Mouse (Mus musculus): Measurements from ENCODE around the gene S100pbp. TPM values are rescaled to one million over a fixed set of nuclear protein-coding genes. Genes with fewer than 3 reads are reported as not detected.

S100pbp gene
- polyA plus RNA-seq, 1 experiment from 2014 or later: 20.3 TPM

DNA sequence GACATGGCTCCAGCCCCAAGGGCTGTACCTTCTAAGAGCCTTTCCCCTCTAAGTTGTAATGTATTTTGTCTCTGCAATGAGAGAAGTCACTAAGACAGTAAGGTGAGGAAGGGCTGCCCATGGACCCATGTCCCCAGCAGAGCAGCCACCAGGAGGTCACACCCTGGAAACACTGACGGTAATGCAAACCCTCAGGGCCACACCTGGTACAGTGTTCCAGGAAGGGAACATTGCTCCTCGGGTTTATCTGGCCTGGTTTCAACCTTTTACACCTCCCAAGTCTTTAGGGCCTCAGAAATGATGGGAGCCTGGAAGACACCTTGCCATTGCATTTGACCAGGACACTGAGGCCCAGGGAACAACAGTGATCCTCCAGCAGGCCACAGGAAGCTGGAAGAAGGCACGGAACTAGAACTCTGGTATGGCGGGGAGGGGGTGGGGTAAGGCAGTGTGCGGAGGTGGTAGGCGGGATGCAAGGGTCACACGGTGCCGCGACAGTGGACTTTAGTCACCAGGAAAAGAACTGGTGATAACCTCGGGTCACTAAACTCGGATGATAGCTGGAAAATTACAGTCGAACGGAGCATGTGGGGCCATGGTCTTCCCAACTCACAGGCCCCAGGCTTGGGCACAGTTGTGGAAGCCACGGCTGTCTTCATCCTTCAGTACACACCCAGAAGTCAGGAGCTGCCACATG lies 87.2 kb downstream of the S100pbp start:
- H3K36me3 ChIP-seq (ENCODE audit: control insufficient read depth, insufficient read depth, low read length): no peaks in the 10 kb centered on the region
- no peak overlapping the region for H3K27ac ChIP-seq (ENCODE audit: low read length)
- ATAC-seq (ENCODE audit: insufficient number of reproducible peaks, insufficient read depth, low FRiP score, low read depth): no peak
- no peak overlapping the region for H3K4me2 ChIP-seq (replicated peaks; ENCODE audit: low read depth, low read length)
- H3K9me3 ChIP-seq (ENCODE audit: control insufficient read depth, low read depth, low read length): no peaks in the 10 kb centered on the region
- H3K9ac ChIP-seq (replicated peaks; ENCODE audit: low read depth, low read length): no peak overlapping the region
- H3K27me3 ChIP-seq (ENCODE audit: control insufficient read depth, insufficient read depth, low read length): 0 out of 2 replicates have a peak, but pooled peaks cover 7% of the 10 kb centered on the region
- H3K4me1 ChIP-seq (ENCODE audit: control insufficient read depth, insufficient read depth, low read length): no peaks in the 10 kb centered on the region
- WGBS: 72% methylated on average over 14 of the region's 14 CpGs
- no peak overlapping the region for H3K4me3 ChIP-seq (ENCODE audit: low read depth, low read length)

Other genes with a start within 250 kb of the S100pbp start
- gene Azin2, start 227.3 kb downstream of the S100pbp start, polyA plus RNA-seq (2014; fragmentation: Nextera tagmentation; extraction: Ambion mirVana): 17.6 and 19.1 TPM in 2 replicates
- gene Ak2, start 197.8 kb downstream of the S100pbp start, polyA plus RNA-seq (2014; fragmentation: Nextera tagmentation; extraction: Ambion mirVana): 123 and 127 TPM in 2 replicates
- 6.9 and 7.2 TPM in 2 replicates for gene Rnf19b, start 131.5 kb downstream of the S100pbp start, polyA plus RNA-seq (2014; fragmentation: Nextera tagmentation; extraction: Ambion mirVana)
- 20.9 and 22.6 TPM in 2 replicates for gene Tmem54, start 84.2 kb downstream of the S100pbp start, polyA plus RNA-seq (2014; fragmentation: Nextera tagmentation; extraction: Ambion mirVana)
- gene Hpca, start 67.7 kb downstream of the S100pbp start, polyA plus RNA-seq (2014; fragmentation: Nextera tagmentation; extraction: Ambion mirVana): 1.1 and 2.0 TPM in 2 replicates
- gene Fndc5, start 52.7 kb downstream of the S100pbp start, polyA plus RNA-seq (2014; fragmentation: Nextera tagmentation; extraction: Ambion mirVana): 1.4 TPM in 2 replicates
- gene Yars, start within 50 bp of the S100pbp start, polyA plus RNA-seq (2014; fragmentation: Nextera tagmentation; extraction: Ambion mirVana): 81.6 and 84.6 TPM in 2 replicates
- gene C77080, start 71.7 kb upstream of the S100pbp start, polyA plus RNA-seq (2014; fragmentation: Nextera tagmentation; extraction: Ambion mirVana): 6.8 and 8.0 TPM in 2 replicates
- 1.7 and 1.9 TPM in 2 replicates for gene Sync, start 97.9 kb upstream of the S100pbp start, polyA plus RNA-seq (2014; fragmentation: Nextera tagmentation; extraction: Ambion mirVana)
- 329 and 348 TPM in 2 replicates for gene Rbbp4, start 145.6 kb upstream of the S100pbp start, polyA plus RNA-seq (2014; fragmentation: Nextera tagmentation; extraction: Ambion mirVana)
- gene Zbtb8os, start 146.0 kb upstream of the S100pbp start, polyA plus RNA-seq (2014; fragmentation: Nextera tagmentation; extraction: Ambion mirVana): 46.7 and 52.2 TPM in 2 replicates
- 14.1 and 14.8 TPM in 2 replicates for gene Zbtb8a, start 188.4 kb upstream of the S100pbp start, polyA plus RNA-seq (2014; fragmentation: Nextera tagmentation; extraction: Ambion mirVana)

Data from stomach, embryonic 14.5 days (tissue).